Mouse (Mus musculus) heart, adult 8-10 months (tissue): ENCODE results near the gene Eif2s3x. TPM values are rescaled to one million over a fixed set of nuclear protein-coding genes. Genes with fewer than 3 reads are reported as not detected.

Experiments used
- total RNA-seq, 4 experiments: library from RNA; stranded (reverse); gene quantifications; 2 replicates each; pipeline ENCODE4 v1.2.4; 2022

Eif2s3x gene
- total RNA-seq, 4 experiments from 2014 or later, result 95.2 to 166 (median 124) TPM

Other genes with a start within 250 kb of the Eif2s3x start
- not detected for gene AU015836, start 244.2 kb downstream of the Eif2s3x start, total RNA-seq
- 10 to 100 TPM; 22.4 to 28.4 (median 24.6) TPM for gene Zfx, start 89.2 kb downstream of the Eif2s3x start, total RNA-seq
- 1 to 10 TPM; 5.7 to 7.5 (median 6.7) TPM for gene Klhl15, start 21.7 kb upstream of the Eif2s3x start, total RNA-seq
- not detected for gene Fam90a1b, start 153.9 kb upstream of the Eif2s3x start, total RNA-seq
- gene Apoo, start 154.3 kb upstream of the Eif2s3x start, total RNA-seq, result 100 to 1,000 TPM; 191 to 265 (median 236) TPM